Mouse (Mus musculus) hindbrain, embryonic 16.5 days (tissue): ENCODE results near the gene Itpk1. TPM values are rescaled to one million over a fixed set of nuclear protein-coding genes. Genes with fewer than 3 reads are reported as not detected.

Experiments
- microRNA counts: library from miRNA; unstranded; fragments of <30 nt; microRNA quantifications from one replicate; lab custom pipeline; 2016
- microRNA-seq: library from miRNA; unstranded; fragments of <30 nt; microRNA quantifications from one replicate; pipeline ENCODE4, GENCODE M21; 2017
- polyA plus RNA-seq: library from polyadenylated mRNA; unstranded; fragments of >200 nt; fragmentation: Nextera tagmentation; extraction: Ambion mirVana; gene quantifications from 2 replicates; pipeline ENCODE4 v1.2.1, GENCODE M21; 2015

Gene Itpk1
- polyA plus RNA-seq, 1 experiment from 2014 or later, result 41.2 TPM

MicroRNAs encoded within 50 kb of the gene (microRNA counts, 519-probe panel; counts per million panel counts)
- microRNA mmu-miR-1936 (lab: Ali Mortazavi, UCI), result not detected

Small RNAs within 50 kb of the gene (microRNA-seq; reads per million reads assigned to microRNA genes)
- gene Mir1936, result not detected

Other genes with a start within 250 kb of the Itpk1 start
- gene Golga5, start 235.8 kb downstream of the Itpk1 start, polyA plus RNA-seq, result 24.7 and 28.9 TPM in 2 replicates
- 198 and 224 TPM in 2 replicates for gene Chga, start 150.0 kb downstream of the Itpk1 start, polyA plus RNA-seq
- gene Moap1, start 38.7 kb upstream of the Itpk1 start, polyA plus RNA-seq, result 72.4 and 81.3 TPM in 2 replicates
- gene Tmem251, start 38.8 kb upstream of the Itpk1 start, polyA plus RNA-seq, result 9.9 and 11.8 TPM in 2 replicates
- not detected in 2 replicates for gene Gm28051, start 52.8 kb upstream of the Itpk1 start, polyA plus RNA-seq
- gene Gon7, start 52.9 kb upstream of the Itpk1 start, polyA plus RNA-seq, result 38.7 and 45.2 TPM in 2 replicates
- 34.7 and 38.9 TPM in 2 replicates for gene Ubr7, start 53.0 kb upstream of the Itpk1 start, polyA plus RNA-seq
- gene Gm20604, start 53.7 kb upstream of the Itpk1 start, polyA plus RNA-seq, result 46.1 and 48.8 TPM in 2 replicates
- 9.8 and 10.3 TPM in 2 replicates for gene Btbd7, start 173.5 kb upstream of the Itpk1 start, polyA plus RNA-seq
- gene Cox8c, start 194.4 kb upstream of the Itpk1 start, polyA plus RNA-seq, result not detected in 2 replicates
- gene Unc79, start 243.9 kb upstream of the Itpk1 start, polyA plus RNA-seq, result 5.9 and 6.2 TPM in 2 replicates